Mouse (Mus musculus): ENCODE results near the gene Arhgef6. TPM values are rescaled to one million over a fixed set of nuclear protein-coding genes. Genes with fewer than 3 reads are reported as not detected.

Arhgef6 gene
- polyA plus RNA-seq, 1 experiment from 2014 or later = 8.1 TPM

DNA sequence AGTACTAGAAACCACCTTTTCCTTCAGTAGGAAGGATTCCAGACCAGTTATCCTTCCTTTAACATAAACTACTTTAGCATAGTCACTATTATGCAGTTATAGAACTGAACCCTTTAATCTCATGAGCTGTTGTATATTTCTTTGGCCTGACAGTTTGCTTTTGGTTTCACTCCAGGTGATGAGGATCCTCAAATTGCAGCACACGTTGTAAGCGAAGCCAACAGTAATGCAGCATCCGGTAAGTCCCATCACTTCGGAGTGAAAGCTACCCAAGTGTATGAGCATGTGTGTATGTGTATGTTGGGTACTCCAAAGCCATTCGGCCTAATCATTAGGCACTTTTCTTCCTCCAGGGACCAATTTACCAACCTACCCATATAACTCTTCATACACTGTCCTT, 119.0 kb downstream of the Arhgef6 start:
- no peaks in the 10 kb centered on the region for H3K4me1 ChIP-seq
- H3K36me3 ChIP-seq = no peaks in the 10 kb centered on the region
- no peak overlapping the region for H3K4me2 ChIP-seq (replicated peaks)
- H3K9ac ChIP-seq = no peak overlapping the region
- ATAC-seq (ENCODE audit: low FRiP score, low read depth) = no peak
- H3K27me3 ChIP-seq = no peaks in the 10 kb centered on the region
- 88% methylated on average over 5 of the region's 5 CpGs for WGBS
- no peak overlapping the region for H3K4me3 ChIP-seq
- H3K9me3 ChIP-seq = no peaks in the 10 kb centered on the region
- no peak overlapping the region for H3K27ac ChIP-seq

DNA sequence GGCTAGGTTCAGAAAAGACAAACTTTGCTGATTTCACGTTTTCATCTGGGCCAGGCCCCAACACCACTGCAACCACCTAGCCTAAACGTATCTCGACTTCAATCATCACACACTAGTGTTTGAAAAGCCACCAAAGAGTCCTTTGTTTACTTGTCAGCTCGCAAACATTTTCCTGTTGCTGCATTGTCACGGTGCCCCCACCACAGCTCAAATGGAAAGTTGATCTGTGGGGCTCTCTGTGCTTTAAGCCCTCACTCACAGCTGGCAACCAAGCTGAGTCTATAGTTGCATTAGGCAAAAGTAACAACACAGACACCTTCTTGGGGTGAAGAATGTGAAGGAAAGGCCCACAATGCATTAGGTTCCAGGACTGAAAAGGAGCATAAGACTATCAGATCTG, 122.3 kb downstream of the Arhgef6 start:
- Histone ChIP-seq H3K4me1 (no peaks in the 10 kb centered on the region), H3K9me3 (no peaks in the 10 kb centered on the region), H3K9ac (no peak overlapping the region), H3K27me3 (no peaks in the 10 kb centered on the region), H3K4me3 (no peak overlapping the region), H3K4me2 (replicated peaks) (no peak overlapping the region), H3K36me3 (no peaks in the 10 kb centered on the region), H3K27ac (no peak overlapping the region)
- no peak for ATAC-seq (ENCODE audit: low FRiP score, low read depth)
- 77% methylated on average over 5 of the region's 5 CpGs for WGBS

DNA sequence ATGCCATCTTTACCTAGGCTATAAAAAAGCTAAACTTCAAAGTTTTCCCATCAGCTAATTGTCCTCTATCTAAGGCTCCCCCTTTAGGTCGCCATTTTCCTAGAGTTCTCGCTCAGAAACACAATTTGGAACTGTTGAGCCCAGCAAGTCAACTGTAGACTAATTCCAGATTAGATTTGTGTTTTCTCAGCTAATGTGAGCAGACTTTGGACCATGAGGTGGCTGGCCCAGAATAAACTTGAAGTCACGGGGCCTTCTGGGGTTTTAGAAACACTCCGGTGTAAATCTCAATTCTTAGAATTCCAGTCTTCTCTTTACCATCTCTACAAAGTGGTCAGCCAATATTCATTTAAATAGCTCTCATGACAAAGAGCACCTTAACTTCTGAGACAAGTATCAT, 123.0 kb downstream of the Arhgef6 start:
- 92% methylated on average over 4 of the region's 4 CpGs for WGBS
- Histone ChIP-seq H3K4me2 (replicated peaks) (no peak overlapping the region), H3K36me3 (no peaks in the 10 kb centered on the region), H3K27ac (no peak overlapping the region), H3K4me3 (no peak overlapping the region), H3K4me1 (no peaks in the 10 kb centered on the region), H3K9ac (no peak overlapping the region), H3K27me3 (no peaks in the 10 kb centered on the region), H3K9me3 (no peaks in the 10 kb centered on the region)
- ATAC-seq (ENCODE audit: low FRiP score, low read depth) = no peak

DNA sequence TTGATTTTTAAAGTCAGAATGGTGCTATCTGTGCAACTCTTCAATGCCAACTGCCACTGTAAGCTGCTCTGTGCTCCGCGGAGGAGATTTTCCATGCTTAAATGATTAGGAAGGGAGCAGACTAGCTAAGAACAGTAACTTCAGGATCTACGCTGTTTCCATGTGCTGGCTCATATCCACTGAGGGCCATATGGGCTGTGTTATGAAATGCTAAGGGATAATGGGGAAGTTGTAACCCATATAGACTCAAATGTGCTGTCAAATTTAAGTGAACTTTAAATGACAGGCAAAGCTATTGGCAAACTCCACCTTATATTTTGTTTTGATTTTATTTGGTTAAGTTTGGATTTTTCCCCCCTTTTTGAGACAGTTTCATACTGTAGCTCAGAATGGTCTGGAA, 125.7 kb downstream of the Arhgef6 start:
- Histone ChIP-seq H3K4me3 (no peak overlapping the region), H3K27ac (no peak overlapping the region), H3K9me3 (no peaks in the 10 kb centered on the region), H3K36me3 (no peaks in the 10 kb centered on the region), H3K4me2 (replicated peaks) (no peak overlapping the region), H3K27me3 (no peaks in the 10 kb centered on the region), H3K4me1 (no peaks in the 10 kb centered on the region), H3K9ac (no peak overlapping the region)
- 79% methylated on average over 3 of the region's 3 CpGs for WGBS
- ATAC-seq (ENCODE audit: low FRiP score, low read depth) = no peak

DNA sequence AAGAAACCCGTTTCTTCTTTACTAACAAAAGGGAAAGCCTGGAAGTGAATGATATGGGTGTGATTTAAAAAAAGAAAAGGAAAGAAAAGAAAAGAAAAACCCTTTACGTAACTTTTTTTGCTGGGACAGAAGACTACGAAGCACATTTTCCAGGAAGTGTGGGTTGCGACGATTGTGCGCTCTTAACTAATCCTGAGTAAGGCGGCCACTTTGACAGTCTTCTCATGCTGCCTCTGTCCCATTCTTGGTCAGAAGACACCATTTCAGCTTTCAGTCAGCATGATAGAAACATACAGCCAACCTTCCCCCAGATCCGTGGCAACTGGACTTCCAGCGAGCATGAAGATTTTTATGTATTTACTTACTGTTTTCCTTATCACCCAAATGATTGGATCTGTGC, 126.7 kb downstream of the Arhgef6 start, which contains the start of gene Cd40lg:
Gene Cd40lg, plus strand, starts transcription at position 268 of the 400 bp plus-strand sequence.
- H3K9ac ChIP-seq = no peak within 1 kb of the TSS
- no peak within 1 kb of the TSS for H3K27ac ChIP-seq
- WGBS = 86% methylated on average over 9 of the region's 9 CpGs
- no peak within 1 kb of the TSS for H3K4me3 ChIP-seq
- no peaks in the 10 kb centered on the region for H3K9me3 ChIP-seq
- no peak within 1 kb of the TSS for H3K4me2 ChIP-seq (replicated peaks)
- no peak for ATAC-seq (ENCODE audit: low FRiP score, low read depth)
- H3K36me3 ChIP-seq = no peaks in the 10 kb centered on the region
- H3K4me1 ChIP-seq = no peaks in the 10 kb centered on the region
- no peaks in the 10 kb centered on the region for H3K27me3 ChIP-seq

- Histone ChIP-seq H3K4me1 (no peaks in the 10 kb centered on the region), H3K9me3 (no peaks in the 10 kb centered on the region), H3K27ac (no peak overlapping the region), H3K36me3 (no peaks in the 10 kb centered on the region), H3K9ac (no peak overlapping the region), H3K4me3 (no peak overlapping the region), H3K4me2 (replicated peaks) (no peak overlapping the region), H3K27me3 (no peaks in the 10 kb centered on the region)
- no peak for ATAC-seq (ENCODE audit: low FRiP score, low read depth)
- 71% methylated on average over 1 of the region's 1 CpGs for WGBS
Observed at GRCm38 (mm10) chrX:57210591-57210990, 127.9 kb downstream of the Arhgef6 start.

- H3K36me3 ChIP-seq = no peaks in the 10 kb centered on the region
- no peak overlapping the region for H3K4me2 ChIP-seq (replicated peaks)
- 70% methylated on average over 2 of the region's 2 CpGs for WGBS
- H3K9ac ChIP-seq = no peak overlapping the region
- no peaks in the 10 kb centered on the region for H3K27me3 ChIP-seq
- no peak overlapping the region for H3K27ac ChIP-seq
- no peak for ATAC-seq (ENCODE audit: low FRiP score, low read depth)
- no peak overlapping the region for H3K4me3 ChIP-seq
- H3K9me3 ChIP-seq = no peaks in the 10 kb centered on the region
- H3K4me1 ChIP-seq = no peaks in the 10 kb centered on the region
Observed at GRCm38 (mm10) chrX:57200397-57200796, 138.1 kb downstream of the Arhgef6 start.

DNA sequence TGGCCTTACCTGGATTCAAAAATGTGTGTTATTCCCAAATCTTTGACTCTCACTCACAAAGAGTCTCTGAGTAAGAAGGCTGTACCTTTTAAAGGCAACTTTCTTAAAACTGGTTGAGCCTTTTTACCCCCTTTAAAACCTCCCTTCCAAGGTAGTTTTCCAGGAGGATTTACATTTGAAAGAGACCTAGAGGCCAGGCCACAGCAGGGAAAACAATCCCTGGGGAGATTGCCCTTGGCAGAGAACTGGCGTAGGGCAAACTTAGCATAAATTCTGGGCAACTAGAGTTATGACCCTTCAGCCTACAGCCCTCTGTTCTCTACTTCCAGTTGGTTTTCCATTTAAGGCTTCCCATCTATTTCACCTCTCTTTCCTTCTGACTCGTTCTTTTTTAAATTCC, 140.5 kb downstream of the Arhgef6 start:
- ATAC-seq (ENCODE audit: low FRiP score, low read depth) = no peak

GRCm38 (mm10) chrX:57196319-57196718, 142.2 kb downstream of the Arhgef6 start:
- Histone ChIP-seq H3K9me3 (no peaks in the 10 kb centered on the region), H3K4me2 (replicated peaks) (no peak overlapping the region), H3K27me3 (no peaks in the 10 kb centered on the region), H3K4me1 (no peaks in the 10 kb centered on the region), H3K27ac (no peak overlapping the region), H3K4me3 (no peak overlapping the region), H3K36me3 (no peaks in the 10 kb centered on the region), H3K9ac (no peak overlapping the region)
- WGBS = 78% methylated on average over 9 of the region's 9 CpGs
- ATAC-seq (ENCODE audit: low FRiP score, low read depth) = no peak

More for the DNA sequence above, 140.5 kb downstream of the Arhgef6 start:
- Histone ChIP-seq H3K4me1 (no peaks in the 10 kb centered on the region), H3K27ac (no peak overlapping the region), H3K9ac (no peak overlapping the region), H3K9me3 (no peaks in the 10 kb centered on the region), H3K36me3 (no peaks in the 10 kb centered on the region), H3K4me3 (no peak overlapping the region), H3K4me2 (replicated peaks) (no peak overlapping the region), H3K27me3 (no peaks in the 10 kb centered on the region)
- 31% methylated on average over 2 of the region's 2 CpGs for WGBS

DNA sequence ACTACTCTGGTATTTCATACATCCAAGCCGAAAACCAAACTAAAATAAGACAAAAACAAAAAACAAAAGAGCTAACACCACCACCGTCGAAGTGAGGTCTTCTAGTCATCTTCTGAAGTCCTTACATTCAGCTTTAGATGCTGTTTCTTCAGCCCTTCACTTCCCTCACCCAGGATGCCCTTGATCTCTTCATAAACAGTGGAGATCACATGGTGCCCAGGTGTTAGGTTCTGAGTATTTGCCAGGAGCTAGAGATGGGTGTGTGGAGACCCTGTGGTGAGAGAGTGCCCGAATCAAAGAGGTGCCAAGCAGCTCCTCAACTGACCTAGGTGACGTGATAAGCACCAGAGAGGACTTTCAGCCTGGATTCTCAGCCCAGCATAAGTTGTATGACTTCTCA, 149.2 kb downstream of the Arhgef6 start:
- Histone ChIP-seq H3K36me3 (no peaks in the 10 kb centered on the region), H3K27ac (no peak overlapping the region), H3K4me2 (replicated peaks) (no peak overlapping the region), H3K9ac (no peak overlapping the region), H3K9me3 (no peaks in the 10 kb centered on the region), H3K4me3 (no peak overlapping the region), H3K4me1 (no peaks in the 10 kb centered on the region), H3K27me3 (no peaks in the 10 kb centered on the region)
- no peak for ATAC-seq (ENCODE audit: low FRiP score, low read depth)
- WGBS = 70% methylated on average over 5 of the region's 5 CpGs

- no peak for ATAC-seq (ENCODE audit: low FRiP score, low read depth)
- H3K9me3 ChIP-seq = no peaks in the 10 kb centered on the region
- no peaks in the 10 kb centered on the region for H3K36me3 ChIP-seq
- H3K4me3 ChIP-seq = no peak overlapping the region
- WGBS = 81% methylated on average over 8 of the region's 8 CpGs
- H3K9ac ChIP-seq = no peak overlapping the region
- H3K27ac ChIP-seq = no peak overlapping the region
- no peaks in the 10 kb centered on the region for H3K4me1 ChIP-seq
- H3K27me3 ChIP-seq = no peaks in the 10 kb centered on the region
- H3K4me2 ChIP-seq (replicated peaks) = no peak overlapping the region
Observed at GRCm38 (mm10) chrX:57187301-57187700, 151.2 kb downstream of the Arhgef6 start.

DNA sequence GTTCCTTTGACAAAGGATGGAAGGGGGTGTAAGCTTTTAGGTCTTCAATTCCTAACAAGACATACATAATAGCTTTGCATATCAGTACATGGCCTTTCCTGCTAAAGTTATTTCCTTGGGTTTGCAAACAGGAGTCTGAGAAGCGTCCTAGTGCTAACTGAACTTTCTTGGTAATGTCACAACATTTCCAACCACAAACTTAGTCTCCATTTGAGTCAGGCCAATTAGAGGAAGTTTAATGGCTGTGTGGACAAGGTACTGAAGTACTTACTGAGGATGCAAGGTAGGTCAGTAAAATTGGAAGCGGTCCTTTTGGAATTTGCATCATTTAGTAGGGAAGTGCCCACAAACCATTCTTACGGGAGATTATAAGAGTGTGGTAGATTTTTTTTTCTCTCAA, 155.2 kb downstream of the Arhgef6 start:
- Histone ChIP-seq H3K36me3 (no peaks in the 10 kb centered on the region), H3K9me3 (no peaks in the 10 kb centered on the region), H3K27ac (no peak overlapping the region), H3K27me3 (no peaks in the 10 kb centered on the region), H3K4me3 (no peak overlapping the region), H3K4me1 (no peaks in the 10 kb centered on the region), H3K9ac (no peak overlapping the region), H3K4me2 (replicated peaks) (no peak overlapping the region)
- ATAC-seq (ENCODE audit: low FRiP score, low read depth) = no peak
- 89% methylated on average over 3 of the region's 3 CpGs for WGBS

DNA sequence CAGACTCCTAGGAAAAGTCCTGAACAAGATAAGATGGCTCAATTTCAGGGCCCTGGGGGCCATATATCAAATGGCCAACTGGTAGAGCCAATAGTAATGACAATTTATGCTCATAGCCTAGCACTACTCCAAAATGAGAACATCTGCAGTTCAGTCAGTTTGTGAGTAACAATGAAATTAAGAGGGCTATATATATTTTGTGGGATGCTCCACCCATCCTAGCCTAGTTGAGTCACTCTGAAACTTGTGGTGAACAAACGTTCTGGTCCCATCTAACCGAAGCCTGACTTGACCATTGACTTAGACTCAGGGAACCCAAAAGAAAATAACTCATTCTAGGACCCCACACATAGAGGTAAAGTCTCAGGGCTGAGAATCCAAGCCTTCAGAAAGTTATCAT, 156.1 kb downstream of the Arhgef6 start:
- Histone ChIP-seq H3K4me2 (replicated peaks) (no peak overlapping the region), H3K4me1 (no peaks in the 10 kb centered on the region), H3K27ac (no peak overlapping the region), H3K36me3 (no peaks in the 10 kb centered on the region), H3K4me3 (no peak overlapping the region), H3K9ac (no peak overlapping the region), H3K9me3 (no peaks in the 10 kb centered on the region), H3K27me3 (no peaks in the 10 kb centered on the region)
- ATAC-seq (ENCODE audit: low FRiP score, low read depth) = no peak
- 85% methylated on average over 2 of the region's 2 CpGs for WGBS

Measured in limb, embryonic 13.5 days (tissue).